Mouse (Mus musculus): ENCODE measurements around the gene Prkag2. TPM values are rescaled to one million over a fixed set of nuclear protein-coding genes. Genes with fewer than 3 reads are reported as not detected.

Gene Prkag2
- polyA plus RNA-seq, 1 experiment from 2014 or later, result 3.9 TPM

DNA sequence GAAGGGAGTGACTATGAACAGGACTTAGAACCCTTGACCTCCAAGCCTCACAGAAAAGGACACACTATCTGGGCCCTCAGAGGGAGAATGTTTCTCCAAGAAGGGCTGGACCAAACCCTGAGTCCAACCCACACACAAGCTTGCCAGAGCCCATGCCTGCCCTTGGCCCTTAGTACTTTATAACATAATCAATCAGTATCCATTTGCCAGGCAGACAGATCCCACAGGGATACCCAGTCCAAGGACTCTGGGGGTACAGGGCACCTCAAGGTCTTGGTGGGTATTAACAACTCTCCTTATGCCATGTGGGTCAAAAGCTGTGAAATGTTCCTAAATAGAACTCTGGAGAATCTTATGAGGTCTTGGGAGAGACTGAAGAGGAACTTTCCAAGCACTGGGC, 5.3 kb upstream of the Prkag2 start:
- H3K4me3 ChIP-seq (replicated peaks), result no peak overlapping the region
- ATAC-seq (ENCODE audit: insufficient read depth), result no peak

DNA sequence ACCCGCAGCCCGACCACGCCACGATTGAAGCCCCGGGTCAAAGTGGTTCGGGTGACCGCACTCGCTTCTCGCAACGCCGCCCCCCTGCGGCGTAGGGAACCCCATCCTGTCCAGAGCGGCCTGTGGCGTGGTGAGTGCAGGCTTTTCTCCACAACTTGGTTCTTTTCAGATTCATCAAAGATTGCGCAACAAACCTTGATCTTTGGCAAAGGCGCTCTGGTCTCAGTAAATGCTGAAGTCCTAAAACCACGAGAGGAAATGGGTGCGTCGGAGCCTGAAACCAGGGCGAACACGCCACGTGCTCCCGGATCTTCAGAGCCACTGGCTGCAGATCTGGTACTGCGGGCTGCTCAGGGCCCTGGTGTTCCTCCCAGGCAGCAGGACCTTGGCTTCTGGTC, 683 bp upstream of the Prkag2 start:
- Histone ChIP-seq H3K36me3 (replicated peaks) (no peaks in the 10 kb centered on the region), H3K4me2 (peak overlapping the region; percentile 69), H3K9me3 (replicated peaks) (no peaks in the 10 kb centered on the region), H3K27me3 (peaks cover 40% of the 10 kb centered on the region), H3K4me1 (replicated peaks) (peaks cover 20% of the 10 kb centered on the region; the same call in 1 of the 2 replicates), H3K9ac (peak overlapping the region; percentile 43; the same call in 1 of the 2 replicates), H3K27ac (replicated peaks) (peak overlapping the region; percentile 78), H3K4me3 (replicated peaks) (peak overlapping the region; percentile 56)
- under 1% methylated on average over 25 of the region's 25 CpGs for WGBS (ENCODE audit: insufficient replicate concordance)
- peak; percentile 62 for ATAC-seq (ENCODE audit: insufficient read depth)

More for the DNA sequence above, 5.3 kb upstream of the Prkag2 start:
- Histone ChIP-seq H3K9me3 (replicated peaks) (no peaks in the 10 kb centered on the region), H3K4me1 (replicated peaks) (0 out of 2 replicates have a peak, but pooled peaks cover 8% of the 10 kb centered on the region), H3K36me3 (replicated peaks) (no peaks in the 10 kb centered on the region), H3K27me3 (peaks cover 11% of the 10 kb centered on the region), H3K27ac (replicated peaks) (no peak overlapping the region), H3K9ac (no peak overlapping the region), H3K4me2 (no peak overlapping the region)

DNA sequence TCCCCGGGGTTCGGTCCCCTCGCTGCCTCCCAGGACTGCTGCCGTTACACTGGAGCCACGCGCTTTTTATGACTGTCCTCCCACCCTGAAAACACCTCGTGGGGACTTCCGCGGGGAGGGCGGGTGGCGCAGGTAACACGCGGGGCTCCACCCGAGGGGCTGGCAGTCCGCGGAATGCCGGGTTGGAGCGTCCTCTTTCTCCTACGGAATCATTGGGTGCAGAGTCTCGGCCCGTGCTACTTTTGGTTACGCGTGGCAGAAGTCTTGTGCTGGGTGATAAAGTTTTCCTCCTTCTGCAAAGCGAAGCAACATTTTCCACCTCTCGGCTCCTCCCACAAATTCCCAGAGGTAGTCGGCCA, 306 bp downstream of the Prkag2 start:
- Histone ChIP-seq H3K27me3 (peaks cover 40% of the 10 kb centered on the region), H3K4me1 (replicated peaks) (peaks cover 20% of the 10 kb centered on the region; the same call in 1 of the 2 replicates), H3K4me2 (peak overlapping the region; percentile 69), H3K4me3 (replicated peaks) (peak overlapping the region; percentile 56), H3K27ac (replicated peaks) (peak overlapping the region; percentile 78), H3K9ac (peak overlapping the region; percentile 46), H3K9me3 (replicated peaks) (no peaks in the 10 kb centered on the region), H3K36me3 (replicated peaks) (no peaks in the 10 kb centered on the region)
- no peak for ATAC-seq (ENCODE audit: insufficient read depth)
- WGBS (ENCODE audit: insufficient replicate concordance), result under 1% methylated on average over 26 of the region's 26 CpGs

DNA sequence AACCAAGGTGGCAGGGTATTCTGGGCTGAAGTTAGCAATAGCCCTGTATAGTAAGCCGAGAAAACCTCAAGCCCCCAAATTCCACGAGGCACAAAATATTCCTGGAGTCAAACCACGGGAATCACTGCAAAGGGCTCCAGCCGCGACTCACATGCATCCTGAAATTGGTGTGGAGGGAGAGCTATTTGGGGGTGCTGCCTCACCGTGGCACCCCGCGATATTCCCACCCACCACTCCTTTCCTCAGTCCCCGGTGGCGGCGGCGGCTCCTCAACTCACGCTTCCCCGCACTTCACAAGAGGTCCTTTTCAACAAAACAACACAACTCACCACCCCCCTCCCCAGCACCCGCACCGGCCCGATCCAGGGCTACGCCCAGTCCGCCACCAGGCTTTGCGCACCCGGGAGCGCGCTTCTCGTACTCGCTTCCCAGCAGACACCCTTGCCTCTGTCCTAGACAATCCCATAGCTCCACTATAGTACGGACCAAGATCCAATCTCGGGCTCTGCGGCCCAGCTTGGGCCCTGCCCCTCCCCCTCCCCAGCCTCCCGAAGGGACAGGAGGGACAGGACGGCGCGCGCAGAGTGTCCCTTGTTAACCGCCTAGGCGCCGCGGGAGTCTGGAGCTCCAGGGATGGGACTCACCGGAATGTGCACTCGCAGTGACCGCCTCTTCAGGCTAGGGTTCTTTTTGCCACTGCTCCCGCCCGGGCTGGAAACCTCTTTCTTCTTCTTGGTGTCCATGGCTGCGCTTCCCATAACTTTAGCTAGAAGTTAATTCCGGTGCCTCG, 880 bp downstream of the Prkag2 start:
- peak overlapping the region; percentile 69 for H3K4me2 ChIP-seq
- ATAC-seq (ENCODE audit: insufficient read depth), result no peak
- peaks cover 40% of the 10 kb centered on the region for H3K27me3 ChIP-seq
- H3K4me1 ChIP-seq (replicated peaks), result peaks cover 20% of the 10 kb centered on the region; the same call in 1 of the 2 replicates
- H3K4me3 ChIP-seq (replicated peaks), result peak overlapping the region; percentile 56
- H3K36me3 ChIP-seq (replicated peaks), result no peaks in the 10 kb centered on the region
- peak overlapping the region; percentile 46 for H3K9ac ChIP-seq
- under 1% methylated on average over 45 of the region's 45 CpGs for WGBS (ENCODE audit: insufficient replicate concordance)
- H3K9me3 ChIP-seq (replicated peaks), result no peaks in the 10 kb centered on the region
- peak overlapping the region; percentile 19; the same call in 1 of the 2 replicates for H3K27ac ChIP-seq (replicated peaks)

DNA sequence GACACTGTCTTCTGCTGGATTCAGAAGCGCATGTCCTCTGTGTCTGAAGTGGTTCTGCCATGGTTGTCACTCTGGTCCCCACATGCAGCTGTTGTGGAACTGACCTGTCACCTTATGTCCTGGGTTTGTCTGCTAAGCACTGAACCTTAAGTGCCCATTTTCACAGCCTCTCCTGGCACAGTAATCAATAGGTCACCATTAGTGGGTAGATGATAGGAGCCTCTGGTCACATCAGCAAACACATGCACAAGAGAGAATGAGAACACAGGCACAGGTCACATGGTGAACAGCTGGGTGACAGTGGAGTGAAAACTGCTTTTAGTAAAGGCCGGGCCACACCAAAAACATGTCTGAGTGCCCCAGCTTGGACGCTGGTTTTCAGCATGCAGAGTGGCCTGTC, 2.6 kb downstream of the Prkag2 start:
- WGBS (ENCODE audit: insufficient replicate concordance), result 58% methylated on average over 3 of the region's 3 CpGs
- Histone ChIP-seq H3K9me3 (replicated peaks) (no peaks in the 10 kb centered on the region), H3K4me3 (replicated peaks) (no peak overlapping the region; the same call in 1 of the 2 replicates), H3K9ac (no peak overlapping the region), H3K36me3 (replicated peaks) (no peaks in the 10 kb centered on the region), H3K27ac (replicated peaks) (no peak overlapping the region), H3K4me1 (replicated peaks) (peaks cover 20% of the 10 kb centered on the region; the same call in 1 of the 2 replicates), H3K27me3 (peaks cover 40% of the 10 kb centered on the region), H3K4me2 (peak overlapping the region; percentile 11; the same call in 1 of the 2 replicates)
- no peak for ATAC-seq (ENCODE audit: insufficient read depth)

DNA sequence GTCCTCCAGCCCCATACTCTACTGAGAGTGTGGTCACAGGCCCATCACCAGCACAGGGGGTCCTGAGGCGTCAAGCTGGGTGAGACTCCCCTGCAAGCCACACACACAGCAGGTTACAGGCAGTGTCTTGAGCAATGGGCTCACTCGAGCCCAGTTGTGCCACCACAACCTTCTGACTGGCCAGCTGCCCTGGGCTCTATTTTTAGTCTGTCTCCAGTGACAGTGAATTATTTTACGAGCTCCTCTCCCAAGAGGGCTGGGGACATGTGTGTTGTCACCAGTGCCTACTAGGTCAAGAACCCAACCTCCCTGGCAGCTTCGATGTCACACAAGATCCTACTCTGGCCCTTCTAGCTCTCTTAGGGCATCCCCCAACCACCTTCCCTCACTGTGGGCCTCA, 4.0 kb downstream of the Prkag2 start:
- WGBS (ENCODE audit: insufficient replicate concordance), result 47% methylated on average over 4 of the region's 4 CpGs
- H3K4me3 ChIP-seq (replicated peaks), result no peak overlapping the region
- no peak overlapping the region for H3K4me2 ChIP-seq
- peaks cover 15% of the 10 kb centered on the region; the same call in 1 of the 2 replicates for H3K4me1 ChIP-seq (replicated peaks)
- H3K27ac ChIP-seq (replicated peaks), result no peak overlapping the region
- H3K36me3 ChIP-seq (replicated peaks), result no peaks in the 10 kb centered on the region
- no peaks in the 10 kb centered on the region for H3K9me3 ChIP-seq (replicated peaks)
- H3K9ac ChIP-seq, result no peak overlapping the region
- H3K27me3 ChIP-seq, result peaks cover 36% of the 10 kb centered on the region
- ATAC-seq (ENCODE audit: insufficient read depth), result no peak

DNA sequence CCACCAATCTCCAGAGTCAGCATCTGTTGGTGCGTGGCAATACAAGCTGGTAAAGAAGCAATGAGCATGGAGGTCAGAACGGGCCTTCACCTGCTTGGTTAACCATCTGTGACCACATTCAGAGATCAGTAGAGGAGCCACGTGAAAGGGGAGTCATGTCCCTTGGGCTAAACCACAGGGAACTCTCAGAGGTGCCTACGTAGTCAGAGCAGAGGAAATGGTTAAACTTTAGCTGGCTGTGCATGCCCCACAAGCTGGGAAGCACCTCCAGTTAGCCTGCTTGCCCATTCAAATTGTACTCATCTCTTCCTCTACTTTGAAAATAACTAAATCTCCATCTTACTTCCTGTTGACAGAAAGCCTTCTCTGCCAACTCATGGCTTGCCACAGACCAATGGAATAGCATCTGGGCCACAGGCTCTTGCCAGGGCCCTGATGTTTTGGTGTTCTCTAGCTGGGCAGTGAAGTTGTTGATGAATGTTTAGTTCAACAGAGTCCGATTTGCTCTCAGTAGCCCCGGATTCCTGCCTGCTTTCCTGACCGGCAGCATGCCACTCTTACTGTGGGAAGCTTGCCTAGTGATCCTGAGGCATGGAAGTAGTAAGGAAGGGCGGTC, 7.7 kb downstream of the Prkag2 start:
- H3K27me3 ChIP-seq, result peaks cover 2% of the 10 kb centered on the region
- no peak for ATAC-seq (ENCODE audit: insufficient read depth)
- no peaks in the 10 kb centered on the region for H3K9me3 ChIP-seq (replicated peaks)
- H3K4me2 ChIP-seq, result no peak overlapping the region
- H3K36me3 ChIP-seq (replicated peaks), result no peaks in the 10 kb centered on the region
- H3K4me1 ChIP-seq (replicated peaks), result peaks cover 6% of the 10 kb centered on the region; the same call in 1 of the 2 replicates
- H3K4me3 ChIP-seq (replicated peaks), result no peak overlapping the region
- no peak overlapping the region for H3K27ac ChIP-seq (replicated peaks)
- WGBS (ENCODE audit: insufficient replicate concordance), result 51% methylated on average over 8 of the region's 8 CpGs
- no peak overlapping the region for H3K9ac ChIP-seq

DNA sequence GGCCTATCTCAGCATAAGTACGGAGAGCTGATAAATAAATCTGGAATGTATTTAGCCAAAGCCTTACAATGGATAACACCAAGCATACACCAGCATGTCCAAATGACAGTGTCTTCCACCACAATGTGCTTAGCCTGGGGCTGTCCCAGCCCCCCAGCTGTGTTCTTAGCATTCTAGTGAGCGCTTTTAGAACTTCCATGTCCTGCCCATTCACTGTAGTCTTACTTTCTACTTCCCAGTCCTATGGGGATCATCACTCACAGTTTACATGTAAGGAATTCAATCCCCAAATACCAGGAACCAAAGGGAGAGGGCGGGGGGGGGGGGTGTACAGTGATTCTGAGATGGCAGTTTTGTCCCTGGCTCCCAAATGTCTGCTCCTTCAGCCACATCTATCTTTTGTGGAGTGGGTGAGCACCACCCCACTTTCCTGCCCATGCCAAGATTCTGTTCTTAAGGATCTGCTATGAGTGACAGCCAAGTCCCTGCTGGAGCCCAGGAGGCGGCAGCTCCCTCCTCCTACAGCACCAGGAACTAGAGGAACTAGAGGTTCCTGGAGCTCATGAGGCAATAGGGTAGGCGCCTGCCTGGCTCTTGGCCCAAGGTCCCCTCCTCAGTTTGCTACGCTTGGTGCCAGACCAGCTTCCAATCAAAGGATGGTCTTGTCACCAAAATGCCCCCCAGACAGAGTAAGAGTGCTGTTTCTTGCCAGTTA, 11.0 kb downstream of the Prkag2 start:
- WGBS (ENCODE audit: insufficient replicate concordance), result 55% methylated on average over 6 of the region's 6 CpGs

DNA sequence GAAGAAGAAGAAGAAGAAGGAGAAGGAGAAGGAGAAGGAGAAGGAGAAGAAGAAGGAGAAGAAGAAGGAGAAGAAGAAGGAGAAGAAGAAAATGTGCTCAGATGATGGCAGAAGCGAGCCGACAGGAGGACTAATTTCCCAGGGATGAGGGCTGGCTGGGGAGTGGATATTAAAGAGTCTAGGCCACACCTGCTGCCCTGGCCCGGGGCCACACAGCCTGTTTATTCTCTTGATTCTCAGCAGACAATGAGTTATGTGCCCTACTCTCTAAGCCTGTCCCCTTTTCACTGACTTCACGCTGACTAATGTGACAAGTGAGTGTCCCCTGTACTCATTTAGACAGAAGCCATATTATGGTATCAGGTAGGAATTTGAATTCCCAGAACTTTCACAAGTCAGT, 11.8 kb downstream of the Prkag2 start:
- Histone ChIP-seq H3K36me3 (replicated peaks) (no peaks in the 10 kb centered on the region), H3K27me3 (no peaks in the 10 kb centered on the region), H3K4me2 (no peak overlapping the region), H3K9ac (no peak overlapping the region), H3K27ac (replicated peaks) (no peak overlapping the region), H3K4me3 (replicated peaks) (no peak overlapping the region), H3K9me3 (replicated peaks) (no peaks in the 10 kb centered on the region), H3K4me1 (replicated peaks) (peaks cover 14% of the 10 kb centered on the region)
- 61% methylated on average over 4 of the region's 4 CpGs for WGBS (ENCODE audit: insufficient replicate concordance)
- ATAC-seq (ENCODE audit: insufficient read depth), result no peak

More for the DNA sequence above, 11.0 kb downstream of the Prkag2 start:
- H3K27ac ChIP-seq (replicated peaks), result no peak overlapping the region
- H3K36me3 ChIP-seq (replicated peaks), result no peaks in the 10 kb centered on the region
- peaks cover 14% of the 10 kb centered on the region for H3K4me1 ChIP-seq (replicated peaks)
- no peak overlapping the region for H3K4me3 ChIP-seq (replicated peaks)
- ATAC-seq (ENCODE audit: insufficient read depth), result no peak
- no peak overlapping the region for H3K4me2 ChIP-seq
- no peaks in the 10 kb centered on the region for H3K9me3 ChIP-seq (replicated peaks)
- no peak overlapping the region for H3K9ac ChIP-seq
- H3K27me3 ChIP-seq, result no peaks in the 10 kb centered on the region

DNA sequence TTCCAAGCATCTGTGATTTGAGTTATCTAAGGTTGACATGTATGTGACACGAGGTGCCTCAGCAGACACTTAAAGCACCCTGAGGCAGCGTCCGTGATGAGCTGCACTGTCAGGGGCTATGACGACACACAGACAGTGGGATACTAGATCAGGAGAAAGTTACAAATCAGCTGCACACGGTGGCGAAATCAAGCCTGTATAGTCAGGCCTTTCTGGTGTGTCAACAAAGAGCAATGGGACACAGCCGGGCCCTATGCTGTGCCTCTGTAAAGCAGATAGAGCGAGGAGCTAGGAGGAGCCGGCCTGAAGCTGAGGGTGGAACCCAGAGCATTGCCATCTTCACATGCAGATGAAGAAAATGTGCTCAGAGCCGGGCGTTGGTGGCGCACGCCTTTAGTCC, 12.3 kb downstream of the Prkag2 start:
- Histone ChIP-seq H3K9me3 (replicated peaks) (no peaks in the 10 kb centered on the region), H3K4me2 (no peak overlapping the region), H3K4me1 (replicated peaks) (peaks cover 14% of the 10 kb centered on the region), H3K27me3 (no peaks in the 10 kb centered on the region), H3K36me3 (replicated peaks) (no peaks in the 10 kb centered on the region), H3K27ac (replicated peaks) (no peak overlapping the region), H3K4me3 (replicated peaks) (no peak overlapping the region), H3K9ac (no peak overlapping the region)
- peak; percentile 63 for ATAC-seq (ENCODE audit: insufficient read depth)
- WGBS (ENCODE audit: insufficient replicate concordance), result 50% methylated on average over 13 of the region's 13 CpGs

DNA sequence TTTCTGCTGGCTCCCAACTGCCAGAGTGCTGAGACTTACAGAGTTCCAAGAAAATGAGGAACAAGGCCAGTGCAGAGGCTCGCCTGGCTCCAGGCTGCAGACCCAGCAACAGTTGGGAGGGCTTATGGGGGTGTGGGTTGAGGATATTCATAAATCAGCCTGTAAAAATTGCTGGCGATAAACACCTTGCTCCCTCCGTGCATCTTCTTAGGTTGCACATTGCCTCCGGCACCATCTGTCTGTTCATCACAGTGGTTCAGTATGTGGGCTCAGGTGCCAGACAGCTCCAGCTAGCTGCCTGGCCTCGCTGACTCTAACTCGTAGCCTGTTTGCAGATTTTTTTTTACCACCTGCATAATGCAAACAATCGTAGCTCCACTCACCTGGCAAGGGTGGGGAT, 13.4 kb downstream of the Prkag2 start:
- H3K36me3 ChIP-seq (replicated peaks), result no peaks in the 10 kb centered on the region
- no peak overlapping the region for H3K4me3 ChIP-seq (replicated peaks)
- ATAC-seq (ENCODE audit: insufficient read depth), result no peak
- H3K9ac ChIP-seq, result no peak overlapping the region
- no peaks in the 10 kb centered on the region for H3K27me3 ChIP-seq
- H3K9me3 ChIP-seq (replicated peaks), result no peaks in the 10 kb centered on the region
- no peak overlapping the region for H3K4me2 ChIP-seq
- 54% methylated on average over 7 of the region's 7 CpGs for WGBS (ENCODE audit: insufficient replicate concordance)
- peaks cover 14% of the 10 kb centered on the region for H3K4me1 ChIP-seq (replicated peaks)
- no peak overlapping the region for H3K27ac ChIP-seq (replicated peaks)

All from liver, embryonic 15.5 days (tissue).